In genomic region chr7:105813326-105813725, GRCm38 (mm10) we compare ENCODE assay signal across 28 mouse cellular contexts. TPM values are rescaled to one million over a fixed set of nuclear protein-coding genes. Genes with fewer than 3 reads are reported as not detected.
A peak's percentile ranks its signal among the peaks of the same experiment; 100 is the strongest.
DNase-seq lines count a peak whose midpoint lies in the region; ATAC-seq and TF ChIP-seq lines count a peak whose summit lies in the region.
"Had no signal": no experiment of that assay in that cellular context is flagged by ENCODE, and none has a peak within 500 bp of the region (broad histone marks: within the 10 kb centered on the region; RNA-seq: fewer than 3 reads in every experiment).

No protein-coding gene starts in this region.

- no peak overlapping the region for H3K4me2 ChIP-seq in heart, embryonic 11.5 days
- H3K4me2 ChIP-seq: embryonic facial prominence, embryonic 13.5 days; embryonic facial prominence, embryonic 15.5 days; forebrain, embryonic 12.5 days had no signal

- peaks cover 2% of the 10 kb centered on the region; the same call in 1 of the 2 replicates for H3K79me2 ChIP-seq in heart, adult 2 months (replicated peaks; ENCODE audit: control insufficient read depth, insufficient read depth, low read length)

- peak overlapping the region; percentile 21; the same call in 1 of the 2 replicates for H3K27ac ChIP-seq in gastrocnemius, adult 2 months
- peak overlapping the region; percentile 8 for H3K27ac ChIP-seq in heart, adult 2 months
- H3K27ac ChIP-seq in heart, embryonic 11.5 days (ENCODE audit: low read depth, low read length), result no peak overlapping the region
- H3K27ac ChIP-seq in brown adipose tissue, adult 24 weeks (replicated peaks; ENCODE audit: low read depth, low read length), result peak overlapping the region; percentile 63; the same call in 1 of the 2 replicates
- H3K27ac ChIP-seq: embryonic facial prominence, embryonic 13.5 days; embryonic facial prominence, embryonic 15.5 days; forebrain, embryonic 10.5 days; forebrain, embryonic 12.5 days had no signal

- no peak overlapping the region for H3K4me3 ChIP-seq in gastrocnemius, adult 2 months
- no peak overlapping the region for H3K4me3 ChIP-seq in heart, adult 2 months
- H3K4me3 ChIP-seq in heart, embryonic 11.5 days (ENCODE audit: low read depth, low read length), result no peak overlapping the region
- no peak overlapping the region for H3K4me3 ChIP-seq in brown adipose tissue, adult 24 weeks (ENCODE audit: insufficient read depth, low read depth, low read length)
- H3K4me3 ChIP-seq: embryonic facial prominence, embryonic 13.5 days; embryonic facial prominence, embryonic 15.5 days; erythroblast, embryonic 14.5 days; forebrain, embryonic 10.5 days; forebrain, embryonic 12.5 days had no signal

- H3K9ac ChIP-seq in heart, adult 2 months (ENCODE audit: low read depth, low read length), result no peak overlapping the region
- H3K9ac ChIP-seq in heart, embryonic 11.5 days (ENCODE audit: low read depth, low read length), result no peak overlapping the region
- H3K9ac ChIP-seq: embryonic facial prominence, embryonic 13.5 days; embryonic facial prominence, embryonic 15.5 days; forebrain, embryonic 12.5 days had no signal

- no peak for TF ChIP-seq CTCF in gastrocnemius, adult 2 months (IDR thresholded peaks at IDR 0.05)
- TF ChIP-seq CTCF in heart, adult 2 months (IDR thresholded peaks at IDR 0.05), result no peak

- intact Hi-C loops in gastrocnemius, adult 2 months (cut with DNase I), result loop anchor here (5.0 to 10.0 kb wide), 2 partner anchors 161 to 259 kb away; partner anchors contain the start of genes Dnhd1 and Smpd1
- intact Hi-C loops in gastrocnemius, postnatal 14 days (cut with DNase I; ENCODE audit: low total_unique reads), result loop anchor here (10.0 kb wide), 3 partner anchors 159 to 1759 kb away; partner anchors contain the start of genes Dnhd1 and Olfr642
- intact Hi-C loops in heart, adult 2 months (cut with DNase I), result loop anchor here (5.0 to 10.0 kb wide), 4 partner anchors 171 to 416 kb away; partner anchors contain the start of genes Arfip2, Gm45799, Smpd1 and Timm10b

- WGBS in heart, adult 2 months, result 88% methylated on average over 3 of the region's 3 CpGs
- 76% methylated on average over 3 of the region's 3 CpGs for WGBS in heart, embryonic 11.5 days (ENCODE audit: insufficient replicate concordance)

- DNase-seq in gastrocnemius, adult 2 months, result no peak
- no peak for DNase-seq in gastrocnemius, postnatal 14 days
- no peak for DNase-seq in heart, adult 2 months
- DNase-seq: adrenal gland, adult 8-10 months; adrenal gland, postnatal 14 days; adrenal gland, postnatal 36 days; B cell, adult 2 months; cerebellum, adult 11 months; cerebellum, adult 18-20 months; cerebellum, adult 8-10 months; cerebellum, adult 9-11 months; cerebellum, postnatal 14 days; cerebellum, postnatal 36 days; embryo, embryonic 11 days had no signal

- H3K4me1 ChIP-seq in heart, adult 2 months (ENCODE audit: control insufficient read depth, insufficient read depth, low read length), result peaks cover 6% of the 10 kb centered on the region
- H3K4me1 ChIP-seq in heart, embryonic 11.5 days (ENCODE audit: control insufficient read depth, insufficient read depth, low read length), result no peaks in the 10 kb centered on the region
- peaks cover 15% of the 10 kb centered on the region for H3K4me1 ChIP-seq in brown adipose tissue, adult 24 weeks (ENCODE audit: control insufficient read depth, insufficient read depth, insufficient read length, low read length)

- TF ChIP-seq EP300 in heart, adult 2 months (IDR thresholded peaks at IDR 0.05; ENCODE audit: insufficient read depth, low read depth, low read length), result no peak

- H3K27me3 ChIP-seq in heart, adult 2 months (ENCODE audit: control insufficient read depth, insufficient read depth, low read length), result no peaks in the 10 kb centered on the region
- no peaks in the 10 kb centered on the region for H3K27me3 ChIP-seq in heart, embryonic 11.5 days (ENCODE audit: control insufficient read depth, insufficient read depth, low read length)
- H3K27me3 ChIP-seq: CH12.LX; embryonic facial prominence, embryonic 13.5 days; embryonic facial prominence, embryonic 15.5 days; forebrain, embryonic 12.5 days; Patski had no signal

- no peaks in the 10 kb centered on the region for H3K9me3 ChIP-seq in heart, embryonic 11.5 days (replicated peaks; ENCODE audit: control insufficient read depth, low read length)
- H3K9me3 ChIP-seq: embryonic facial prominence, embryonic 13.5 days; embryonic facial prominence, embryonic 15.5 days; forebrain, embryonic 10.5 days; forebrain, embryonic 12.5 days had no signal

- TF ChIP-seq POLR2A in heart, adult 2 months (IDR thresholded peaks at IDR 0.05; ENCODE audit: insufficient read depth, low read depth, low read length), result no peak

- ATAC-seq in heart, embryonic 11.5 days (replicated peaks; ENCODE audit: insufficient number of reproducible peaks, low FRiP score, low TSS enrichment), result no peak
- ATAC-seq: activated CD4-positive, CD25-positive, alpha-beta regulatory T cell, adult 4 months; CD4-positive, CD25-positive, alpha-beta regulatory T cell, adult 4 months; forebrain, embryonic 14.5 days; forebrain, embryonic 16.5 days; Patski had no signal

- peaks cover 9% of the 10 kb centered on the region for H3K36me3 ChIP-seq in heart, adult 2 months (ENCODE audit: control insufficient read depth, insufficient read depth, low read length)
- peaks cover 7% of the 10 kb centered on the region; the same call in 1 of the 2 replicates for H3K36me3 ChIP-seq in heart, embryonic 11.5 days (ENCODE audit: control insufficient read depth, insufficient read depth, low read length)

RNA-seq across cellular contexts. Expression of gene Mrpl17, which starts 2.4 kb away (rescaled TPM):
- 100 to 1,000 TPM; 108 to 112 TPM for total RNA-seq in gastrocnemius, adult 2 months (2021)
- total RNA-seq in gastrocnemius, postnatal 14 days (2021), result 100 to 1,000 TPM; 136 to 145 TPM
- total RNA-seq in heart, adult 2 months (2021), result 100 to 1,000 TPM in 1 of 2 experiments, 10 to 100 TPM in 1; 93.1 to 133 TPM
- 139 and 144 TPM in 2 replicates for polyA plus RNA-seq in heart, adult 2 months (2012; rRNA removed)
- 266 and 273 TPM in 2 replicates for polyA plus RNA-seq in heart, embryonic 11.5 days (2014; fragmentation: Nextera tagmentation; extraction: Ambion mirVana)
- 175 and 225 TPM in 2 replicates for polyA plus RNA-seq in brown adipose tissue, adult 24 weeks (2012; ENCODE audit: insufficient read depth, insufficient read length, missing spikeins)

RNA-seq across cellular contexts. Expression of gene Dchs1, which starts 25.9 kb away (rescaled TPM):
- 1 to 10 TPM; 2.1 to 5.0 TPM for total RNA-seq in gastrocnemius, adult 2 months (2021)
- 10 to 100 TPM in 1 of 2 experiments, 1 to 10 TPM in 1; 9.2 to 14.2 TPM for total RNA-seq in gastrocnemius, postnatal 14 days (2021)
- 1 to 10 TPM; 7.2 to 8.5 TPM for total RNA-seq in heart, adult 2 months (2021)
- 8.0 and 11.0 TPM in 2 replicates for polyA plus RNA-seq in heart, adult 2 months (2012; rRNA removed)
- 7.6 TPM in 2 replicates for polyA plus RNA-seq in heart, embryonic 11.5 days (2014; fragmentation: Nextera tagmentation; extraction: Ambion mirVana)
- polyA plus RNA-seq in brown adipose tissue, adult 24 weeks (2012; ENCODE audit: insufficient read depth, insufficient read length, missing spikeins), result 0.55 and 0.71 TPM in 2 replicates
- polyA plus RNA-seq: activated CD4-positive, CD25-positive, alpha-beta regulatory T cell, adult 4 months; CD4-positive, CD25-positive, alpha-beta regulatory T cell, adult 4 months; erythroblast, embryonic 14.5 days; G1E; Patski had no signal
